Mouse (Mus musculus) hindbrain, embryonic 13.5 days (tissue): ENCODE measurements around the gene Zpr1. TPM values are rescaled to one million over a fixed set of nuclear protein-coding genes. Genes with fewer than 3 reads are reported as not detected.

ENCODE experiments used
- ATAC-seq: fragments of 200-750 bp; cut with Nextera tagmentation; 2 replicates; pipeline ENCODE4 v1.8.0; 2017; ENCODE audit warnings: moderate TSS enrichment; ENCODE audit not compliant: low FRiP score
- H3K27ac ChIP-seq: fragments of 300-500 bp; sonication (generic); 2 replicates; pipeline ENCODE4 v1.5.1; 2015; ENCODE audit warnings: inconsistent platforms, mild to moderate bottlenecking, moderate library complexity
- H3K27me3 ChIP-seq: fragments of 300-500 bp; sonication (generic); 2 replicates; pipeline ENCODE4 v1.6.1; 2015; ENCODE audit warnings: mild to moderate bottlenecking, inconsistent platforms
- H3K36me3 ChIP-seq: fragments of 300-500 bp; sonication (generic); 2 replicates; pipeline ENCODE4 v1.6.1; 2015; ENCODE audit warnings: mild to moderate bottlenecking, inconsistent platforms
- H3K4me1 ChIP-seq: fragments of 300-500 bp; sonication (generic); replicated peaks from 2 replicates; pipeline ENCODE4 v1.6.1; 2015; ENCODE audit warnings: inconsistent platforms
- H3K4me2 ChIP-seq: fragments of 300-500 bp; sonication (generic); 2 replicates; pipeline ENCODE4 v1.6.1; 2015; ENCODE audit warnings: inconsistent platforms, mild to moderate bottlenecking, moderate library complexity
- H3K4me3 ChIP-seq: fragments of 300-500 bp; sonication (generic); 2 replicates; pipeline ENCODE4 v1.5.1; 2015; ENCODE audit warnings: mild to moderate bottlenecking, inconsistent platforms
- H3K9ac ChIP-seq: fragments of 300-500 bp; sonication (generic); 2 replicates; pipeline ENCODE4 v1.6.1; 2015; ENCODE audit warnings: mild to moderate bottlenecking, inconsistent platforms
- H3K9me3 ChIP-seq: fragments of 300-500 bp; sonication (generic); 2 replicates; pipeline ENCODE4 v1.6.1; 2016; ENCODE audit warnings: inconsistent platforms
- WGBS: fragments of 180-500 bp; shearing (Covaris S2); methylation state at CpG from one replicate; pipeline ENCODE4 v1.1.7; 2015; 5-methylcytosine and 5-hydroxymethylcytosine counted together
- polyA plus RNA-seq: library from polyadenylated mRNA; unstranded; fragments of >200 nt; fragmentation: Nextera tagmentation; extraction: Ambion mirVana; gene quantifications from 2 replicates; pipeline ENCODE4 v1.2.1, GENCODE M21; 2015

Gene Zpr1
- 60.2 and 61.1 TPM in 2 replicates for polyA plus RNA-seq

GRCm38 (mm10) chr9:46272677-46273454 lies at the start of gene Zpr1:
Gene Zpr1, plus strand, starts transcription at chr9:46273064.
- Histone ChIP-seq H3K4me2 (peak within 1 kb of the TSS; percentile 96), H3K9me3 (no peaks in the 10 kb centered on the region), H3K4me1 (peaks cover 22% of the 10 kb centered on the region), H3K4me3 (peak within 1 kb of the TSS; percentile 87), H3K27me3 (peaks cover 36% of the 10 kb centered on the region), H3K27ac (peak within 1 kb of the TSS; percentile 71), H3K9ac (peak within 1 kb of the TSS; percentile 83), H3K36me3 (peaks cover 36% of the 10 kb centered on the region)
- ATAC-seq = peak; percentile 95
- 7% methylated on average over 45 of the region's 45 CpGs for WGBS

GRCm38 (mm10) chr9:46223090-46223489 lies 49.8 kb upstream of the Zpr1 start:
- no peak for ATAC-seq
- H3K4me1 ChIP-seq = no peaks in the 10 kb centered on the region
- no peak overlapping the region for H3K4me3 ChIP-seq
- H3K27me3 ChIP-seq = no peaks in the 10 kb centered on the region
- no peak overlapping the region for H3K4me2 ChIP-seq
- H3K9me3 ChIP-seq = no peaks in the 10 kb centered on the region
- 92% methylated on average over 6 of the region's 6 CpGs for WGBS
- no peak overlapping the region for H3K27ac ChIP-seq
- H3K36me3 ChIP-seq = peaks cover 44% of the 10 kb centered on the region
- no peak overlapping the region; the same call in 1 of the 2 replicates for H3K9ac ChIP-seq

- Histone ChIP-seq H3K9me3 (no peaks in the 10 kb centered on the region), H3K4me2 (no peak overlapping the region), H3K9ac (no peak overlapping the region), H3K4me3 (no peak overlapping the region), H3K36me3 (peaks cover 44% of the 10 kb centered on the region), H3K27ac (no peak overlapping the region), H3K27me3 (0 out of 2 replicates have a peak, but pooled peaks cover 3% of the 10 kb centered on the region), H3K4me1 (no peaks in the 10 kb centered on the region)
- 96% methylated on average over 3 of the region's 3 CpGs for WGBS
- ATAC-seq = no peak
Observed at GRCm38 (mm10) chr9:46224101-46224500, 48.8 kb upstream of the Zpr1 start.

- no peak overlapping the region for H3K4me3 ChIP-seq
- peaks cover 34% of the 10 kb centered on the region for H3K36me3 ChIP-seq
- H3K27me3 ChIP-seq = 0 out of 2 replicates have a peak, but pooled peaks cover 3% of the 10 kb centered on the region
- no peaks in the 10 kb centered on the region for H3K9me3 ChIP-seq
- H3K4me1 ChIP-seq = peaks cover 1% of the 10 kb centered on the region; the same call in 1 of the 2 replicates
- H3K27ac ChIP-seq = no peak overlapping the region
- no peak overlapping the region for H3K9ac ChIP-seq
- 69% methylated on average over 5 of the region's 5 CpGs for WGBS
- no peak for ATAC-seq
- no peak overlapping the region for H3K4me2 ChIP-seq
Observed at GRCm38 (mm10) chr9:46224945-46225660, 47.8 kb upstream of the Zpr1 start.

- ATAC-seq = no peak
- Histone ChIP-seq H3K36me3 (peaks cover 14% of the 10 kb centered on the region), H3K27ac (no peak overlapping the region), H3K9ac (no peak overlapping the region), H3K4me3 (no peak overlapping the region), H3K4me1 (peaks cover 10% of the 10 kb centered on the region; the same call in 1 of the 2 replicates), H3K27me3 (0 out of 2 replicates have a peak, but pooled peaks cover 5% of the 10 kb centered on the region), H3K4me2 (no peak overlapping the region), H3K9me3 (no peaks in the 10 kb centered on the region)
- WGBS = 91% methylated on average over 3 of the region's 3 CpGs
Observed at GRCm38 (mm10) chr9:46227064-46227614, 45.7 kb upstream of the Zpr1 start.

- WGBS = 67% methylated on average over 9 of the region's 9 CpGs
- no peaks in the 10 kb centered on the region for H3K9me3 ChIP-seq
- H3K4me1 ChIP-seq = peaks cover 10% of the 10 kb centered on the region; the same call in 1 of the 2 replicates
- peaks cover 2% of the 10 kb centered on the region for H3K36me3 ChIP-seq
- ATAC-seq = no peak
- no peak within 1 kb of the TSS for H3K4me2 ChIP-seq
- no peak within 1 kb of the TSS for H3K4me3 ChIP-seq
- no peak within 1 kb of the TSS for H3K9ac ChIP-seq
- 0 out of 2 replicates have a peak, but pooled peaks cover 8% of the 10 kb centered on the region for H3K27me3 ChIP-seq
- H3K27ac ChIP-seq = no peak within 1 kb of the TSS
Observed at GRCm38 (mm10) chr9:46228491-46228890, 44.4 kb upstream of the Zpr1 start, which contains the start of gene Apoa1. Gene Apoa1, plus strand, starts transcription at chr9:46228580.

- WGBS = 16% methylated on average over 37 of the region's 37 CpGs
- Histone ChIP-seq H3K4me3 (peak overlapping the region; percentile 40), H3K36me3 (no peaks in the 10 kb centered on the region), H3K4me2 (peak overlapping the region; percentile 61), H3K9ac (peak overlapping the region; percentile 73), H3K27me3 (0 out of 2 replicates have a peak, but pooled peaks cover 8% of the 10 kb centered on the region), H3K9me3 (no peaks in the 10 kb centered on the region), H3K4me1 (peaks cover 10% of the 10 kb centered on the region; the same call in 1 of the 2 replicates), H3K27ac (peak overlapping the region; percentile 69)
- ATAC-seq = peak; percentile 96
Observed at GRCm38 (mm10) chr9:46229573-46230449, 43.1 kb upstream of the Zpr1 start.

GRCm38 (mm10) chr9:46230450-46230975 lies 42.4 kb upstream of the Zpr1 start:
- Histone ChIP-seq H3K4me2 (peak overlapping the region; percentile 61), H3K9ac (peak overlapping the region; percentile 73), H3K4me3 (peak overlapping the region; percentile 40), H3K36me3 (no peaks in the 10 kb centered on the region), H3K27ac (peak overlapping the region; percentile 69), H3K27me3 (0 out of 2 replicates have a peak, but pooled peaks cover 8% of the 10 kb centered on the region), H3K9me3 (no peaks in the 10 kb centered on the region), H3K4me1 (peaks cover 10% of the 10 kb centered on the region; the same call in 1 of the 2 replicates)
- WGBS = 19% methylated on average over 13 of the region's 13 CpGs
- ATAC-seq = peak; percentile 56

- Histone ChIP-seq H3K4me2 (no peak overlapping the region), H3K9me3 (no peaks in the 10 kb centered on the region), H3K9ac (no peak overlapping the region), H3K27ac (no peak overlapping the region), H3K4me3 (no peak overlapping the region), H3K4me1 (peaks cover 7% of the 10 kb centered on the region; the same call in 1 of the 2 replicates), H3K36me3 (no peaks in the 10 kb centered on the region), H3K27me3 (0 out of 2 replicates have a peak, but pooled peaks cover 8% of the 10 kb centered on the region)
- ATAC-seq = no peak
- WGBS = 87% methylated on average over 6 of the region's 6 CpGs
Observed at GRCm38 (mm10) chr9:46235196-46235595, 37.7 kb upstream of the Zpr1 start.

- Histone ChIP-seq H3K4me3 (no peak within 1 kb of the TSS), H3K9me3 (no peaks in the 10 kb centered on the region), H3K9ac (no peak within 1 kb of the TSS), H3K27ac (no peak within 1 kb of the TSS), H3K27me3 (0 out of 2 replicates have a peak, but pooled peaks cover 8% of the 10 kb centered on the region), H3K4me2 (no peak within 1 kb of the TSS), H3K4me1 (peaks cover 5% of the 10 kb centered on the region; the same call in 1 of the 2 replicates), H3K36me3 (no peaks in the 10 kb centered on the region)
- ATAC-seq = no peak
Observed at GRCm38 (mm10) chr9:46235596-46235648, 37.4 kb upstream of the Zpr1 start, which contains the start of gene Apoc3. Gene Apoc3, minus strand, starts transcription at chr9:46235636.

- ATAC-seq = no peak
- H3K27me3 ChIP-seq = 0 out of 2 replicates have a peak, but pooled peaks cover 8% of the 10 kb centered on the region
- peaks cover 3% of the 10 kb centered on the region; the same call in 1 of the 2 replicates for H3K4me1 ChIP-seq
- no peak overlapping the region for H3K27ac ChIP-seq
- no peak overlapping the region for H3K4me2 ChIP-seq
- no peaks in the 10 kb centered on the region for H3K36me3 ChIP-seq
- no peak overlapping the region for H3K4me3 ChIP-seq
- no peaks in the 10 kb centered on the region for H3K9me3 ChIP-seq
- 70% methylated on average over 4 of the region's 4 CpGs for WGBS
- H3K9ac ChIP-seq = no peak overlapping the region
Observed at GRCm38 (mm10) chr9:46235649-46236048, 37.2 kb upstream of the Zpr1 start.
